Comparison of ENCODE assay signal across 10 mouse cellular contexts in genomic region chr17:61301984-61302383, GRCm38 (mm10).
A peak's percentile ranks its signal among the peaks of the same experiment; 100 is the strongest.
DNase-seq lines count a peak whose midpoint lies in the region; ATAC-seq lines count a peak whose summit lies in the region.
"Had no signal": no experiment of that assay in that cellular context is flagged by ENCODE, and none has a peak within 500 bp of the region (broad histone marks: within the 10 kb centered on the region; RNA-seq: fewer than 3 reads in every experiment).

No protein-coding gene starts in this region.

- 81% methylated on average over 1 of the region's 1 CpGs for WGBS in heart, embryonic 11.5 days (ENCODE audit: insufficient replicate concordance)

- H3K4me2 ChIP-seq in heart, embryonic 11.5 days = no peak overlapping the region

- H3K9me3 ChIP-seq in heart, embryonic 11.5 days (replicated peaks; ENCODE audit: control insufficient read depth, low read length) = no peaks in the 10 kb centered on the region

- no peaks in the 10 kb centered on the region for H3K27me3 ChIP-seq in heart, embryonic 11.5 days (ENCODE audit: control insufficient read depth, insufficient read depth, low read length)

- H3K27ac ChIP-seq in heart, embryonic 11.5 days (ENCODE audit: low read depth, low read length) = no peak overlapping the region
- H3K27ac ChIP-seq: liver, embryonic 14.5 days had no signal

- H3K4me3 ChIP-seq in heart, embryonic 11.5 days (ENCODE audit: low read depth, low read length) = no peak overlapping the region
- H3K4me3 ChIP-seq: erythroblast, embryonic 14.5 days had no signal

- no peak overlapping the region for H3K9ac ChIP-seq in heart, embryonic 11.5 days (ENCODE audit: low read depth, low read length)
- H3K9ac ChIP-seq: liver, embryonic 14.5 days had no signal

- H3K36me3 ChIP-seq in heart, embryonic 11.5 days (ENCODE audit: control insufficient read depth, insufficient read depth, low read length) = no peaks in the 10 kb centered on the region

- H3K4me1 ChIP-seq in heart, embryonic 11.5 days (ENCODE audit: control insufficient read depth, insufficient read depth, low read length) = no peaks in the 10 kb centered on the region

- ATAC-seq in heart, embryonic 11.5 days (replicated peaks; ENCODE audit: insufficient number of reproducible peaks, low FRiP score, low TSS enrichment) = no peak

- peak; percentile 13 for DNase-seq in embryo, embryonic 10 days (ENCODE audit: low spot score)
- DNase-seq in embryo, embryonic 9.5 days (ENCODE audit: extremely low spot score) = no peak
- peak; percentile 7 for DNase-seq in testis, postnatal 14 days (ENCODE audit: low spot score)
- no peak for DNase-seq in testis, postnatal 10 days (ENCODE audit: low spot score)
- peak; percentile 13 to 17 for DNase-seq in kidney, adult 8-10 months
- peak; percentile 5 for DNase-seq in right cerebral cortex, postnatal 14 days
- no peak for DNase-seq in yolk sac, embryonic 10.5 days (ENCODE audit: low spot score)

Comparison
In these comparisons a context has a peak if more than half of its experiments do, and no peak if none do; other contexts are left out.
1. DNase-seq: peak in embryo, embryonic 10 days (single experiment), testis, postnatal 14 days (single experiment), kidney, adult 8-10 months (2 of 2) and right cerebral cortex, postnatal 14 days (single experiment); none in embryo, embryonic 9.5 days (single experiment), testis, postnatal 10 days (single experiment) and yolk sac, embryonic 10.5 days (single experiment).